Mouse (Mus musculus): ENCODE results near the gene Prrc2b. TPM values are rescaled to one million over a fixed set of nuclear protein-coding genes. Genes with fewer than 3 reads are reported as not detected.

The Prrc2b gene
- polyA plus RNA-seq, 1 experiment from 2014 or later = 69.2 TPM

GRCm38 (mm10) chr2:32215576-32215975, 64.7 kb downstream of the Prrc2b start:
- no peak for ATAC-seq (ENCODE audit: insufficient number of reproducible peaks, insufficient read depth, low FRiP score, low TSS enrichment, low read depth)
- no peaks in the 10 kb centered on the region for H3K27me3 ChIP-seq
- no peaks in the 10 kb centered on the region for H3K4me1 ChIP-seq (replicated peaks)
- WGBS = 93% methylated on average over 10 of the region's 10 CpGs
- peaks cover 100% of the 10 kb centered on the region for H3K36me3 ChIP-seq
- no peak overlapping the region for H3K9ac ChIP-seq (replicated peaks)
- H3K27ac ChIP-seq = no peak overlapping the region
- no peaks in the 10 kb centered on the region for H3K9me3 ChIP-seq
- H3K4me3 ChIP-seq (replicated peaks) = no peak overlapping the region
- H3K4me2 ChIP-seq = no peak overlapping the region

GRCm38 (mm10) chr2:32216506-32216905, 65.6 kb downstream of the Prrc2b start:
- no peaks in the 10 kb centered on the region for H3K27me3 ChIP-seq
- no peak overlapping the region for H3K27ac ChIP-seq
- H3K9me3 ChIP-seq = no peaks in the 10 kb centered on the region
- no peaks in the 10 kb centered on the region for H3K4me1 ChIP-seq (replicated peaks)
- peaks cover 100% of the 10 kb centered on the region for H3K36me3 ChIP-seq
- no peak overlapping the region for H3K4me2 ChIP-seq
- no peak for ATAC-seq (ENCODE audit: insufficient number of reproducible peaks, insufficient read depth, low FRiP score, low TSS enrichment, low read depth)
- no peak overlapping the region for H3K4me3 ChIP-seq (replicated peaks)
- 88% methylated on average over 10 of the region's 10 CpGs for WGBS
- no peak overlapping the region for H3K9ac ChIP-seq (replicated peaks)

- Histone ChIP-seq H3K4me1 (replicated peaks) (no peaks in the 10 kb centered on the region), H3K9ac (replicated peaks) (no peak overlapping the region), H3K27me3 (no peaks in the 10 kb centered on the region), H3K27ac (no peak overlapping the region), H3K9me3 (no peaks in the 10 kb centered on the region), H3K4me2 (no peak overlapping the region), H3K36me3 (peaks cover 100% of the 10 kb centered on the region), H3K4me3 (replicated peaks) (no peak overlapping the region)
- WGBS = 90% methylated on average over 8 of the region's 8 CpGs
- ATAC-seq (ENCODE audit: insufficient number of reproducible peaks, insufficient read depth, low FRiP score, low TSS enrichment, low read depth) = no peak
Measured at GRCm38 (mm10) chr2:32217656-32218055, 66.8 kb downstream of the Prrc2b start.

- Histone ChIP-seq H3K4me3 (replicated peaks) (no peak overlapping the region), H3K36me3 (peaks cover 100% of the 10 kb centered on the region), H3K4me1 (replicated peaks) (no peaks in the 10 kb centered on the region), H3K9me3 (no peaks in the 10 kb centered on the region), H3K4me2 (no peak overlapping the region), H3K27ac (no peak overlapping the region), H3K27me3 (no peaks in the 10 kb centered on the region), H3K9ac (replicated peaks) (no peak overlapping the region)
- 88% methylated on average over 5 of the region's 5 CpGs for WGBS
- no peak for ATAC-seq (ENCODE audit: insufficient number of reproducible peaks, insufficient read depth, low FRiP score, low TSS enrichment, low read depth)
Measured at GRCm38 (mm10) chr2:32218113-32218512, 67.2 kb downstream of the Prrc2b start.

DNA sequence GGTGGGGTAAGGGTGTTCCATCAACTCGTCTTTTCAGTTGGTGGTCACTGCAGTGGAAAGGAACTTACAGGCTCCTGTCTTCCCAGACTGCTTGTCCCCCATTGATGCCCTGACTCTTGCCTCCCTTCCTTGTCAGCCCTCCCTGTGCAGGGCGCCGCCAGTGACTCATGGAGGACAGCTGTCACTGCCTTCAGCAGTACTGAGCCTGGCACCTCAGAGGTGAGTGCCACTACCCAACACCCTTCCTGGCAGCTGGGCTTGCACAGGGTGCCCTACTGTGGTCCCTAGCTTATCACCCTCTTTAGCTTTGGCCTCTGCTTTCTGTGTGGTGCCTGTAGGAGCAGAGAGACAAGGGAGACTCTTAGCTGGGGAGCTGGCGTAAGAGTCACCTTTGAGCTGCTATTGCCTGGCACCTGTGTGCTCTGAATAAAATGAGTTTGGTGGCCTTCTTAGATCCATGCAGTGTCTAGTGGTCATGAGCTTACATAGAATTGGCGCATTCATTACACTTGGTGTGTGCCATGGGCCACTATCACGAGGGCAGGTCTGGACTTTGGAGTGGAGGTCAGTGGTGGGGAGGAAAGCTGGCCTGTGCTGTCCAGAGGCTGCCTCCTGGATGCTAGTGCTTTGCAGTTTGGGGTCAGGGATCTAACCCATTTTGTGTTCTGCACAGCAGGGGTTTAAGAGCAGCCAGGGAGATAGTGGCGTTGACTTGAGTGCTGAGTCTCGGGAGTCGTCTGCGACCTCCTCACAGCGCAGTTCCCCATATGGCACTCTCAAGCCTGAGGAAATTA, 67.9 kb downstream of the Prrc2b start:
- H3K9me3 ChIP-seq = no peaks in the 10 kb centered on the region

GRCm38 (mm10) chr2:32219501-32219900, 68.6 kb downstream of the Prrc2b start:
- Histone ChIP-seq H3K27me3 (no peaks in the 10 kb centered on the region), H3K9ac (replicated peaks) (no peak overlapping the region), H3K4me2 (no peak overlapping the region), H3K4me3 (replicated peaks) (no peak overlapping the region), H3K36me3 (peaks cover 100% of the 10 kb centered on the region), H3K27ac (no peak overlapping the region), H3K4me1 (replicated peaks) (no peaks in the 10 kb centered on the region), H3K9me3 (no peaks in the 10 kb centered on the region)
- ATAC-seq (ENCODE audit: insufficient number of reproducible peaks, insufficient read depth, low FRiP score, low TSS enrichment, low read depth) = no peak
- 94% methylated on average over 14 of the region's 14 CpGs for WGBS

More for the DNA sequence above, 67.9 kb downstream of the Prrc2b start:
- ATAC-seq (ENCODE audit: insufficient number of reproducible peaks, insufficient read depth, low FRiP score, low TSS enrichment, low read depth) = no peak
- H3K4me3 ChIP-seq (replicated peaks) = no peak overlapping the region
- peaks cover 100% of the 10 kb centered on the region for H3K36me3 ChIP-seq
- no peaks in the 10 kb centered on the region for H3K27me3 ChIP-seq
- no peak overlapping the region for H3K27ac ChIP-seq
- H3K4me2 ChIP-seq = no peak overlapping the region
- WGBS = 87% methylated on average over 11 of the region's 11 CpGs
- H3K9ac ChIP-seq (replicated peaks) = no peak overlapping the region
- H3K4me1 ChIP-seq (replicated peaks) = no peaks in the 10 kb centered on the region

DNA sequence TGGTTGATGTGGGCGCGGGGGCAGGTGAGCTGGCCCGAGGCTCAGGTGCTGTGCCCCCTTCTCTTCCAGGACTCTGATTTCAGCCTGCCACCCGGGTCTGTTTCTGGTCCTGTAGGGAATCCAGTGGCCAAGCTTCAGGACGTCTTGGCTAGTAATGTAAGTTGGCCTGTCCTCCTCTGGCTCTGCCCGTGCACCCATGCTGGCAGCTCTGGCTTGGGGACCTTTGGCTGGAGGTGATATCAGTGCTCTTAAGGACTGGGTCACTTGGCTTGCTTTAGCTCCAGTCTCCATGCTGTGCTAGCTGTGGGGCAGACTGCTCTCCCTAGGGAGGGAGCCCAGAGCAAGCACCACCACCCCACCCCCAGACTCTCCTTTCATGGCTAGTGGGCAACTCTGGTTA, 69.1 kb downstream of the Prrc2b start:
- Histone ChIP-seq H3K27ac (no peak overlapping the region), H3K4me3 (replicated peaks) (no peak overlapping the region), H3K4me2 (no peak overlapping the region), H3K27me3 (no peaks in the 10 kb centered on the region), H3K9ac (replicated peaks) (no peak overlapping the region), H3K4me1 (replicated peaks) (no peaks in the 10 kb centered on the region), H3K36me3 (peaks cover 100% of the 10 kb centered on the region), H3K9me3 (no peaks in the 10 kb centered on the region)
- no peak for ATAC-seq (ENCODE audit: insufficient number of reproducible peaks, insufficient read depth, low FRiP score, low TSS enrichment, low read depth)
- WGBS = 89% methylated on average over 6 of the region's 6 CpGs

DNA sequence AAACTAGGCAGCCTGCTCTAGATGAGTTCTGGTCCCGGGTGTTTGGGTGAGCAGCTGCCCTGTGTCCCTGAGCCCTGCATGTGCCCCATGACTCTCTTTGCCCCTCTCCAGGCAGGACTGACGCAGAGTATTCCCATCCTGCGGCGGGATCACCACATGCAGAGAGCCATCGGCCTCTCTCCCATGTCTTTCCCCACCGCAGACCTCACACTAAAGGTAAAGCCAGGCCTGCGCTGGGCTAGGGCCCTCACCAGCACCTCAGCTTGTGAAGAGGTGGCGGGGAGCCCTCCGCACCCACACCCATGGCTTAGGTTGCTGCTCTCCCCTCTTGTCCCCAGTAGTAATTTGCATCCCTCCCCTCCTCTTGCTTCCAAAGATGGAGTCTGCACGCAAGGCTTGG, 70.1 kb downstream of the Prrc2b start:
- no peaks in the 10 kb centered on the region for H3K4me1 ChIP-seq (replicated peaks)
- H3K9ac ChIP-seq (replicated peaks) = no peak overlapping the region
- no peak for ATAC-seq (ENCODE audit: insufficient number of reproducible peaks, insufficient read depth, low FRiP score, low TSS enrichment, low read depth)
- no peaks in the 10 kb centered on the region for H3K9me3 ChIP-seq
- H3K36me3 ChIP-seq = peaks cover 100% of the 10 kb centered on the region
- H3K4me3 ChIP-seq (replicated peaks) = no peak overlapping the region
- H3K4me2 ChIP-seq = no peak overlapping the region
- no peaks in the 10 kb centered on the region for H3K27me3 ChIP-seq
- no peak overlapping the region for H3K27ac ChIP-seq
- WGBS = 97% methylated on average over 10 of the region's 10 CpGs

GRCm38 (mm10) chr2:32221577-32221976, 70.7 kb downstream of the Prrc2b start:
- no peak for ATAC-seq (ENCODE audit: insufficient number of reproducible peaks, insufficient read depth, low FRiP score, low TSS enrichment, low read depth)
- no peak overlapping the region for H3K9ac ChIP-seq (replicated peaks)
- no peaks in the 10 kb centered on the region for H3K27me3 ChIP-seq
- no peak overlapping the region for H3K4me2 ChIP-seq
- 94% methylated on average over 7 of the region's 7 CpGs for WGBS
- H3K9me3 ChIP-seq = no peaks in the 10 kb centered on the region
- H3K27ac ChIP-seq = no peak overlapping the region
- no peak overlapping the region for H3K4me3 ChIP-seq (replicated peaks)
- peaks cover 100% of the 10 kb centered on the region for H3K36me3 ChIP-seq
- no peaks in the 10 kb centered on the region for H3K4me1 ChIP-seq (replicated peaks)

DNA sequence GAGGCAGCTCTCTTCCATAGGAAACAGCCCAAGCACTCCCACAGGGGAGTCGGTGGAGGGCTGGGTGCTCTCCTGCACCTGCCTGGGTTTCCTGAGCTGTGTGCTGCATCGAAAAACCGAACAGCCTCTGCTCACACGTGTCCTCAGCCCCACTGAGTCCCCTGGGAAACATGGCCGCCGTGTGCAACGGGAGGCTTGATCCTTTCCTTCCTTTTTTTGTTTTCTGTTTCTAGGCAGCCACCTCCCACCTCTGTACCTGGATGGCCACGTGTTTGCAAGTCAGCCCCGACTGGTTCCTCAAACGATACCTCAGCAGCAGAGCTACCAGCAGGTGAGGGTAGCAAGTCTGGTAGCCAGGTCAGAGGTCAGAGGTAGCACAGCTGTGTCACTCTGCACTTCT, 71.2 kb downstream of the Prrc2b start:
- Histone ChIP-seq H3K4me1 (replicated peaks) (no peaks in the 10 kb centered on the region), H3K27me3 (no peaks in the 10 kb centered on the region), H3K4me2 (no peak overlapping the region), H3K27ac (no peak overlapping the region), H3K9me3 (no peaks in the 10 kb centered on the region), H3K4me3 (replicated peaks) (no peak overlapping the region), H3K9ac (replicated peaks) (no peak overlapping the region), H3K36me3 (peaks cover 100% of the 10 kb centered on the region)
- ATAC-seq (ENCODE audit: insufficient number of reproducible peaks, insufficient read depth, low FRiP score, low TSS enrichment, low read depth) = no peak
- WGBS = 84% methylated on average over 10 of the region's 10 CpGs

GRCm38 (mm10) chr2:32235433-32235832, 84.6 kb downstream of the Prrc2b start:
- WGBS = 38% methylated on average over 7 of the region's 7 CpGs
- peak overlapping the region; percentile 79 for H3K4me2 ChIP-seq
- no peak for ATAC-seq (ENCODE audit: insufficient number of reproducible peaks, insufficient read depth, low FRiP score, low TSS enrichment, low read depth)
- peaks cover 53% of the 10 kb centered on the region for H3K36me3 ChIP-seq
- peaks cover 17% of the 10 kb centered on the region for H3K4me1 ChIP-seq (replicated peaks)
- peak overlapping the region; percentile 91 for H3K27ac ChIP-seq
- no peaks in the 10 kb centered on the region for H3K27me3 ChIP-seq
- peak overlapping the region; percentile 76 for H3K9ac ChIP-seq (replicated peaks)
- H3K9me3 ChIP-seq = no peaks in the 10 kb centered on the region
- H3K4me3 ChIP-seq (replicated peaks) = peak overlapping the region; percentile 65
